Mouse (Mus musculus) ES-E14 (cell line): ENCODE measurements around the gene Smyd2.

Experiments
- CHD2 ChIP-seq: IDR thresholded peaks from 2 replicates; pipeline ENCODE4 v1.6.1; 2014; ENCODE audit warnings: mild to moderate bottlenecking, low read depth, low read length, inconsistent platforms
- HCFC1 ChIP-seq: IDR thresholded peaks from 2 replicates; pipeline ENCODE4 v1.6.1; 2012; ENCODE audit warnings: low read length, inconsistent platforms, borderline replicate concordance; ENCODE audit not compliant: insufficient read depth
- MAFK ChIP-seq: IDR thresholded peaks from 2 replicates; pipeline ENCODE4 v1.6.1; 2014; ENCODE audit warnings: mild to moderate bottlenecking, low read depth, low read length, inconsistent platforms; ENCODE audit not compliant: insufficient read depth
- ZNF384 ChIP-seq: IDR thresholded peaks from 2 replicates; pipeline ENCODE4 v1.6.1; 2012; ENCODE audit warnings: low read depth, low read length, inconsistent platforms

DNA sequence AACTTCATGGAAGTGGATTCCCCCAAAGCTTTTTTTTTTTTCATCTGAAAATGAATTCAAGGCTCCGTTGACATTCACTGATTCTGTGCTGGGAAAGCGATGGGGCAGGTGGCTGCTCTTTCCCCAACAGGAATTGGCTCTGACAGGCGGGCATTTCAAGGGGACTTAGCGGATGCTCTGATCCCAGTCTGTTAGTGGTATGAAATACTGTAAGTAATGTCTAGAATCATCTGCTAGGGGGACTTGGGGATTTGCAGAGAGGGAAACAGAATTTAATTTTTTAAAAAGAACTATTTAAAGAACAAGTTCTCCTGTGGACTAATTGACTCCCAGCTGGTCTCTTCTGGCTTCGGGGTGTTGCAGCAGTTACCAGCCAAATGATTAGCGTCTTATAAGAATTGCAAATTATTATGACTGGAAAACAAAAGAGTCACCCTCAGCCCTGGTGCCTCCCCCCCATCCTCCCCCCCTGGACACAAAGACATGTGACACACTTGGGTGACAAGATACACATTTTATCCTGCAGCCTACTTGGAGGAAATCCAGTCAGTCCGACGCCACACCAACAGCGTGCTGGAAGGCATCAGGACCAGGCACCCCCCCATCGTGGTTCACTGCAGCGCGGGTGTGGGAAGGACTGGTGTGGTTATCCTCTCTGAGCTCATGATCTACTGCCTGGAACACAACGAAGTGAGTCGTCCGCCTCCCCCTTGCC is 57.2 kb downstream of the Smyd2 start:
- TF ChIP-seq MAFK (no peak), ZNF384 (no peak), HCFC1 (no peak), CHD2 (no peak)
